Mouse (Mus musculus) forebrain, embryonic 12.5 days (tissue): ENCODE data around the gene Olfr1395. TPM values are rescaled to one million over a fixed set of nuclear protein-coding genes. Genes with fewer than 3 reads are reported as not detected.
"Not testable (repeated sequence)": the region's sequence is repeated elsewhere in the genome, so short reads cannot be mapped to it uniquely, and the experiment has no call there.

Experiments
- ATAC-seq: fragments of 200-750 bp; cut with Nextera tagmentation; 2 replicates; pipeline ENCODE4 v1.8.0; 2017; ENCODE audit warnings: moderate TSS enrichment; ENCODE audit not compliant: low FRiP score
- H3K27ac ChIP-seq: fragments of 300-500 bp; sonication (generic); 2 replicates; pipeline ENCODE4 v1.5.1; 2016; ENCODE audit warnings: mild to moderate bottlenecking
- H3K27me3 ChIP-seq: fragments of 300-500 bp; sonication (generic); 2 replicates; pipeline ENCODE4 v1.6.1; 2016; ENCODE audit warnings: mild to moderate bottlenecking
- H3K36me3 ChIP-seq: fragments of 300-500 bp; sonication (generic); replicated peaks from 2 replicates; pipeline ENCODE4 v1.6.1; 2016; ENCODE audit warnings: mild to moderate bottlenecking
- H3K4me1 ChIP-seq: fragments of 300-500 bp; sonication (generic); 2 replicates; pipeline ENCODE4 v1.6.1; 2016
- H3K4me2 ChIP-seq: fragments of 300-500 bp; sonication (generic); 2 replicates; pipeline ENCODE4 v1.6.1; 2016; ENCODE audit warnings: mild to moderate bottlenecking, moderate library complexity
- H3K4me3 ChIP-seq: fragments of 300-500 bp; sonication (generic); replicated peaks from 2 replicates; pipeline ENCODE4 v1.5.1; 2016; ENCODE audit warnings: mild to moderate bottlenecking
- H3K9ac ChIP-seq: fragments of 300-500 bp; sonication (generic); 2 replicates; pipeline ENCODE4 v1.6.1; 2016; ENCODE audit warnings: mild to moderate bottlenecking
- H3K9me3 ChIP-seq: fragments of 300-500 bp; sonication (generic); 2 replicates; pipeline ENCODE4 v1.6.1; 2016
- WGBS: fragments of 180-500 bp; shearing (Covaris S2); methylation state at CpG from one replicate; pipeline ENCODE4 v1.1.7; 2016; 5-methylcytosine and 5-hydroxymethylcytosine counted together
- polyA plus RNA-seq: library from polyadenylated mRNA; unstranded; fragments of >200 nt; fragmentation: Nextera tagmentation; extraction: Ambion mirVana; gene quantifications from 2 replicates; pipeline ENCODE4 v1.2.1, GENCODE M21; 2016

The Olfr1395 gene
- polyA plus RNA-seq, 1 experiment from 2014 or later: not detected

GRCm38 (mm10) chr11:49186955-49187488 is 44.9 kb downstream of the Olfr1395 start, which contains the start of gene Btnl9:
Gene Btnl9, minus strand, starts transcription at chr11:49187159.
- Histone ChIP-seq H3K27ac (no peak within 1 kb of the TSS), H3K9me3 (no peaks in the 10 kb centered on the region), H3K4me3 (no peak within 1 kb of the TSS), H3K4me2 (no peak within 1 kb of the TSS), H3K36me3 (no peaks in the 10 kb centered on the region), H3K27me3 (no peaks in the 10 kb centered on the region), H3K9ac (no peak within 1 kb of the TSS), H3K4me1 (no peaks in the 10 kb centered on the region)
- ATAC-seq: no peak
- WGBS: 76% methylated on average over 8 of the region's 8 CpGs

- Histone ChIP-seq H3K9ac (no peak overlapping the region), H3K27me3 (no peaks in the 10 kb centered on the region), H3K9me3 (no peaks in the 10 kb centered on the region), H3K4me3 (no peak overlapping the region), H3K36me3 (no peaks in the 10 kb centered on the region), H3K27ac (no peak overlapping the region), H3K4me2 (no peak overlapping the region), H3K4me1 (no peaks in the 10 kb centered on the region)
- ATAC-seq: no peak
- 78% methylated on average over 10 of the region's 10 CpGs for WGBS
These were observed 45.6 kb downstream of the Olfr1395 start for GRCm38 (mm10) chr11:49187701-49188100.

- H3K9ac ChIP-seq: no peak overlapping the region
- no peaks in the 10 kb centered on the region for H3K36me3 ChIP-seq
- no peaks in the 10 kb centered on the region for H3K4me1 ChIP-seq
- ATAC-seq: no peak
- 9% methylated on average over 7 of the region's 7 CpGs for WGBS
- no peak overlapping the region for H3K4me2 ChIP-seq
- no peaks in the 10 kb centered on the region for H3K27me3 ChIP-seq
- no peaks in the 10 kb centered on the region for H3K9me3 ChIP-seq
- no peak overlapping the region for H3K4me3 ChIP-seq
- H3K27ac ChIP-seq: no peak overlapping the region
These were observed 47.7 kb downstream of the Olfr1395 start for GRCm38 (mm10) chr11:49189737-49190136.

DNA sequence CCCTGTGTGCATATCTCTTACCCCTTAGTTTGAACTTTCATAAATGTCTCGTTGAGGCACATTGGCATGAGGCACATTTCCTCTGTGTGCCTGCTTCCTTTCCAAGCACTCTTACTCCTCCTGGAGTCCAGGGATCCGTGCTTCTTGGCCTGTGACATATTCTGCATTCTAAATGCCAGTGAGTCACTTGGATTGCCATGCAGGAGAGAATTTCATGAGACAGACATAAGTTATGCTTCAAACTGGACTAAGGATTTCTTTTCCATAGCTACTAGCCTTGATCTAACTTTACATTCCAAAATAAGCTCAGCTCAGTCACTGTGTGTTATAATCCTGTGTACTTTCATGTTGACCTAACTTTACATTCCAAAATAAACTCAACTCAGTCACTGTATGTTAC is 49.0 kb downstream of the Olfr1395 start:
- no peaks in the 10 kb centered on the region for H3K27me3 ChIP-seq
- ATAC-seq: no peak
- H3K36me3 ChIP-seq: no peaks in the 10 kb centered on the region
- H3K4me2 ChIP-seq: no peak overlapping the region
- no peak overlapping the region for H3K4me3 ChIP-seq
- H3K9ac ChIP-seq: no peak overlapping the region
- H3K4me1 ChIP-seq: no peaks in the 10 kb centered on the region
- H3K9me3 ChIP-seq: no peaks in the 10 kb centered on the region
- H3K27ac ChIP-seq: no peak overlapping the region
- WGBS: 57% methylated on average over 2 of the region's 2 CpGs

GRCm38 (mm10) chr11:49194771-49195170 is 52.7 kb downstream of the Olfr1395 start:
- not testable (repeated sequence) for H3K36me3 ChIP-seq, H3K9me3 ChIP-seq, H3K27me3 ChIP-seq, H3K27ac ChIP-seq, ATAC-seq, H3K4me3 ChIP-seq, H3K4me1 ChIP-seq, H3K9ac ChIP-seq, H3K4me2 ChIP-seq
- 95% methylated on average over 9 of the region's 9 CpGs for WGBS

- no peaks in the 10 kb centered on the region for H3K36me3 ChIP-seq
- WGBS: 91% methylated on average over 7 of the region's 7 CpGs
- no peak overlapping the region for H3K27ac ChIP-seq
- H3K4me1 ChIP-seq: no peaks in the 10 kb centered on the region
- H3K27me3 ChIP-seq: no peaks in the 10 kb centered on the region
- no peak for ATAC-seq
- no peak overlapping the region for H3K4me3 ChIP-seq
- no peaks in the 10 kb centered on the region for H3K9me3 ChIP-seq
- H3K4me2 ChIP-seq: no peak overlapping the region
- H3K9ac ChIP-seq: no peak overlapping the region
These were observed 53.8 kb downstream of the Olfr1395 start for GRCm38 (mm10) chr11:49195819-49196322.

Other genes starting within 250 kb of the Olfr1395 start
- gene Gm5431, start 240.1 kb upstream of the Olfr1395 start, polyA plus RNA-seq: 0.09 TPM in 1 of 2 replicates, not detected in the other
- 1.8 and 2.0 TPM in 2 replicates for gene Psme2b, start 196.1 kb upstream of the Olfr1395 start, polyA plus RNA-seq
- gene Olfr56, start 163.4 kb upstream of the Olfr1395 start, polyA plus RNA-seq: not detected in 2 replicates
- 0.23 TPM in 1 of 2 replicates, not detected in the other for gene 9930111J21Rik1, start 162.9 kb upstream of the Olfr1395 start, polyA plus RNA-seq
- gene Gm12185, start 150.0 kb upstream of the Olfr1395 start, polyA plus RNA-seq: not detected in 2 replicates
- gene Tgtp1, start 148.1 kb upstream of the Olfr1395 start, polyA plus RNA-seq: not detected in 2 replicates
- gene 9930111J21Rik2, start 91.0 kb upstream of the Olfr1395 start, polyA plus RNA-seq: 0.17 and 0.23 TPM in 2 replicates
- not detected in 2 replicates for gene Tgtp2, start 78.1 kb upstream of the Olfr1395 start, polyA plus RNA-seq
- gene Ifi47, start 65.7 kb upstream of the Olfr1395 start, polyA plus RNA-seq: 0.18 and 0.50 TPM in 2 replicates
- not detected in 2 replicates for gene Olfr1396, start 27.4 kb upstream of the Olfr1395 start, polyA plus RNA-seq
- not detected in 2 replicates for gene Olfr1394, start 12.1 kb downstream of the Olfr1395 start, polyA plus RNA-seq
- 0.17 TPM in 1 of 2 replicates, not detected in the other for gene Btnl9, start 44.9 kb downstream of the Olfr1395 start, polyA plus RNA-seq
- gene Zfp62, start 61.0 kb downstream of the Olfr1395 start, polyA plus RNA-seq: 60.5 and 63.3 TPM in 2 replicates
- 31.4 and 35.5 TPM in 2 replicates for gene Mgat1, start 101.9 kb downstream of the Olfr1395 start, polyA plus RNA-seq
- 0.06 and 0.18 TPM in 2 replicates for gene Olfr1393, start 136.0 kb downstream of the Olfr1395 start, polyA plus RNA-seq
- gene Olfr1392, start 143.0 kb downstream of the Olfr1395 start, polyA plus RNA-seq: not detected in 2 replicates
- not detected in 2 replicates for gene Olfr10, start 162.5 kb downstream of the Olfr1395 start, polyA plus RNA-seq
- not detected in 2 replicates for gene Olfr1391, start 180.5 kb downstream of the Olfr1395 start, polyA plus RNA-seq
- not detected in 2 replicates for gene Olfr1390, start 192.9 kb downstream of the Olfr1395 start, polyA plus RNA-seq